Mouse (Mus musculus): ENCODE data around the gene Pik3r1. TPM values are rescaled to one million over a fixed set of nuclear protein-coding genes. Genes with fewer than 3 reads are reported as not detected.

The Pik3r1 gene
- polyA plus RNA-seq, 1 experiment from 2014 or later = 53.0 TPM

DNA sequence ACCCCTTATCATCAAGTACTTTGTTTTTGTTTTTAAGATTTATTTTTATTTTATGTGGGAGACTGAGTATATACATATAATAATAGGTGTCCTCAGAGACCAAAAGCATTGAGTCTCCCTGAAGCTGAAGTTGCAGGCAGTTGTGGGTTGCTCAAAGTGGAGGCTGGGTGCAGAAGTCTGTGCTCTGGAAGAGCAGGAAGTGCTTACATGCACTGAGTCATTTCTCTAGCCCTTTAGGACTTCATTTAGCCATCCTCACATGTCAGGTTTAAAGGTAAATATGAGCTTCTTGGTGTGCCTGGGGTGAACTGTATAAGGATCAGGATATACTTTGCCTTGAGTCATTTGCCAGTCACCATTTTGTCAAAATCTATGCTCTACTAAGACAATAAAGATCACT is 133.6 kb downstream of the Pik3r1 start:
- Histone ChIP-seq H3K36me3 (ENCODE audit: control insufficient read depth, insufficient read depth, low read length) (no peaks in the 10 kb centered on the region), H3K27ac (ENCODE audit: low read length) (no peak overlapping the region)
- no peak for ATAC-seq (ENCODE audit: insufficient read depth, low FRiP score)

DNA sequence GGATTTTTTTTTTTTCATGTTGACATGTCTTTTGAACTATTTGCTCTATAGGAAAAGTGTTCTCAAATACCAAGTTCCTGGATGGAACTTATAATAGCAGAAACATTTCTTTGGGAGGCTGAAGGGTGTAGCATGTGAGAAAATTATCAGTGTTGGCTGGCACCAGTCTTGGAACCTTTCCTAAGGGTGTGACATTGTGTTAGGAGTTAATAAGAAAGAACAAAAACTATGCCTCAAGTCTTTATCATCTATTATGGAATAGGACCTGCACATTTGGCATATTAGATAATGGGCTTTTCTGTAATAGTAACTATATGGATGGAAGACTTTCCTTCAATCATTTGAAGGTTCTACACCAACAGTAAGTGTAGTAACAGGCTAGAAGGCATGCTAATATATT is 134.4 kb downstream of the Pik3r1 start:
- H3K9me3 ChIP-seq (replicated peaks; ENCODE audit: control insufficient read depth, low read length) = no peaks in the 10 kb centered on the region
- H3K27me3 ChIP-seq (ENCODE audit: control insufficient read depth, insufficient read depth, low read length) = no peaks in the 10 kb centered on the region
- H3K4me2 ChIP-seq (ENCODE audit: low read depth, low read length) = no peak overlapping the region
- no peak overlapping the region for H3K4me3 ChIP-seq (replicated peaks; ENCODE audit: low read length)
- no peaks in the 10 kb centered on the region for H3K36me3 ChIP-seq (ENCODE audit: control insufficient read depth, insufficient read depth, low read length)
- H3K27ac ChIP-seq (ENCODE audit: low read length) = no peak overlapping the region
- no peak for ATAC-seq (ENCODE audit: insufficient read depth, low FRiP score)
- no peak overlapping the region for H3K9ac ChIP-seq (ENCODE audit: low read length)
- H3K4me1 ChIP-seq (ENCODE audit: control insufficient read depth, insufficient read depth, low read length) = no peaks in the 10 kb centered on the region

More for the DNA sequence above, 133.6 kb downstream of the Pik3r1 start:
- Histone ChIP-seq H3K4me2 (ENCODE audit: low read depth, low read length) (no peak overlapping the region), H3K4me1 (ENCODE audit: control insufficient read depth, insufficient read depth, low read length) (no peaks in the 10 kb centered on the region), H3K27me3 (ENCODE audit: control insufficient read depth, insufficient read depth, low read length) (no peaks in the 10 kb centered on the region), H3K9me3 (replicated peaks; ENCODE audit: control insufficient read depth, low read length) (no peaks in the 10 kb centered on the region), H3K4me3 (replicated peaks; ENCODE audit: low read length) (no peak overlapping the region), H3K9ac (ENCODE audit: low read length) (no peak overlapping the region)

DNA sequence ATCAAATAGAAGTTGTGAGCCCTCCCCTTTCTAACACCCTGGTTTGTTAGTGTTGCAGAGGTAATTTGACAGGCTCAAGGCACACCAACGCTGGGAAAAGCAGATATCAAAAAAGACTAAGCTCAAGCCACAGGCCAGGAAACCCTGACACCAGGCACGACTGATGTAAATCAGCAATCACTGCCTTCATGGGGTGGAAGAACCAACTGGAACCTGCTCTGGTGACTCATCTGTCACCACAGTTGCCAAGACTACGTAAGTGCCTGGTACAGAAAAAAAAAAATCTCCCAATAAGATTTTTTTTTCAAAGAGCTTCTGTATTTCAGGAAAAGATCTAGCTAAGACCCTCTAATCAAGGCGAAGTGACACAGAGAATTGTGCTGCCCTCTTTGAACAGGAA is 135.2 kb downstream of the Pik3r1 start:
- WGBS = 47% methylated on average over 4 of the region's 4 CpGs
- H3K4me2 ChIP-seq (ENCODE audit: low read depth, low read length) = no peak overlapping the region
- H3K9me3 ChIP-seq (replicated peaks; ENCODE audit: control insufficient read depth, low read length) = no peaks in the 10 kb centered on the region
- no peak for ATAC-seq (ENCODE audit: insufficient read depth, low FRiP score)
- H3K9ac ChIP-seq (ENCODE audit: low read length) = no peak overlapping the region
- no peaks in the 10 kb centered on the region for H3K27me3 ChIP-seq (ENCODE audit: control insufficient read depth, insufficient read depth, low read length)
- H3K4me3 ChIP-seq (replicated peaks; ENCODE audit: low read length) = no peak overlapping the region
- no peaks in the 10 kb centered on the region for H3K4me1 ChIP-seq (ENCODE audit: control insufficient read depth, insufficient read depth, low read length)
- H3K36me3 ChIP-seq (ENCODE audit: control insufficient read depth, insufficient read depth, low read length) = no peaks in the 10 kb centered on the region
- H3K27ac ChIP-seq (ENCODE audit: low read length) = no peak overlapping the region

DNA sequence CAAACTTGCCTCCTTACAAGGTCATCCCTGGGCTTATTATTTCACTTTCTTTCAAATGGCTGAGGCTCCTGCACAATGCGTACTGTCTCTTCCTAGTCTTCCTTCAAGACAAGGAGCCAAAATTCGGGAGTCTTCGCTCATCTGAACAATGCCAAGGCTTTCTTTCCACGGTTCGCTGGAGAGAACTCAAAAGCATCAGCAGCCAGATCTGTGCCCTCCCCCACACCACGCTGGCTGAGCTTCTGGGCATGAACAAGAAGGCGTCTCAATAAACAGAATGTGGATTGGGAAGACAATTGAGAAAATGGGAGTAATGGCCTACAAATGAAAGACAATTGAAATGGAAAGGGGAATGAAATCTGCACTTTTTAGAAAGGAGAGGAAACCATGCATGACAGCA is 136.5 kb downstream of the Pik3r1 start:
- Histone ChIP-seq H3K4me1 (ENCODE audit: control insufficient read depth, insufficient read depth, low read length) (no peaks in the 10 kb centered on the region), H3K27ac (ENCODE audit: low read length) (no peak overlapping the region), H3K4me2 (ENCODE audit: low read depth, low read length) (no peak overlapping the region), H3K36me3 (ENCODE audit: control insufficient read depth, insufficient read depth, low read length) (no peaks in the 10 kb centered on the region), H3K9ac (ENCODE audit: low read length) (no peak overlapping the region), H3K4me3 (replicated peaks; ENCODE audit: low read length) (no peak overlapping the region), H3K9me3 (replicated peaks; ENCODE audit: control insufficient read depth, low read length) (no peaks in the 10 kb centered on the region), H3K27me3 (ENCODE audit: control insufficient read depth, insufficient read depth, low read length) (no peaks in the 10 kb centered on the region)
- WGBS = 84% methylated on average over 7 of the region's 7 CpGs
- ATAC-seq (ENCODE audit: insufficient read depth, low FRiP score) = no peak

Data from stomach, embryonic 16.5 days (tissue).